Mouse (Mus musculus) liver, embryonic 14 days (tissue): ENCODE results near the gene Nsf. TPM values are rescaled to one million over a fixed set of nuclear protein-coding genes. Genes with fewer than 3 reads are reported as not detected.

Source experiments
- polyA plus RNA-seq: library from polyadenylated mRNA; depleted of rRNA; stranded (reverse); fragments of >200 nt; gene quantifications from 2 replicates; pipeline ENCODE4 v1.2.3, GENCODE M21; 2012; rRNA removed

Gene Nsf
- 14.1 and 15.9 TPM in 2 replicates for polyA plus RNA-seq

DNA sequence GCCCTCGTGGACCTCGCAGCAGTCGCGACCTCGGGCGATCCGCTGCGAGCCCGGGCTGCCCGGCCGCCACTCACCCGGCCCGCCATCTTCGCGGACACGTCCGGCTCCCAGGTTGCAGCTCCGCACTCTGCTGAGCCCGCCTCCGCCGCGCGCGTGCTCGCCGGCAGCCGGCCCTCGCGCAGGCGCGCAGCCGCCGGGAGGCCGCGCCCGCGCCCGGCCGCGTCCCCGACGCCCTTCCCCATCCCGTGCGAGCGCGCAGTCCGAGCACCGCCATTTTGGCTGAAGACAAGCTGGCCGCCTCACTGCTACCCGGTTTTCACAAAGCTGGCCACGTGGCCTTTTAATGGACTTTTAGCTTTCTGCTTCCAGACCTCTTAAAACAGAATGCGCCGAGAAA is at the start of gene Nsf:
Nsf (minus strand) TSS at position 161 of the 397 bp plus-strand sequence.

DNA sequence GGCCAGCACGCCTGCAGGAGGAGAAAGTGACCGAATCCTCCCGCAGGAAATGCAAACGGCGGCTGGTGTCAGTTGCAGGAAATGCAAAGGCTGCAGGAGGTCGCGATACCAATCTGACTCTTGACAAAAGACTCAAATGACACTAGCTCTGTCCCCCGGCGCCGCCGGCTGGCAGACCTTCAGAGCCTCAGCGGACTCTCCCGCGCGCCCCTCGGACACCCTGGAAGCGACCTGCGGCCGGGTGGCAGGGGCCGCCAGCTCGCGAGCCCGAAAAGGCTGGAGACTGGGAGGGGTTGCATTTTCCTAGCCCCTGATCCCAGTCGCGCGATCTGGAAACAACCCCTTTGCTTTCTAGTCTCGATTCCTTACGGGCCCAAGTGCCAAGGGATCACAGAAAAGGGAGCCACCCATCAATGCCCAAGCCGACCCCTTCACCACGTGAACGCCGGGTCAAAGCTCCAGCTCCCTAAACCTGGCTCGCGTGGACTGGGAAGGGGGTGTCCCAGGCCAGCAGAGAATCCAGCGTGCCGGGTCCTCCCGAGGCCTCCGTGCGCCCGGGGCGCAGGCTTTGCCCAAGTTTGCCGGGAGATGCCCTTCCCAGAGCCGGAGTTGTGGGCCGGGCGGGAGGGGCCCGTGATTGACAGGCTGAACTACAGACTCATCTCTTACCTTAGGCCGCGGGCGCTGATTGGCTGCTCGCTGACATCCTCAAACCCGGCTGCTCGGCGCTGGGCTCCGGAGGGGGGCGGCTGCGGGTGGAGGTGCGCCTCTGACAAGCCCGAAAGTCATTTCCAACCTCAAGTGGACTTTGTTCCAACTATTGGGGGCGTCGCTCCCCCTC is 180.2 kb downstream of the Nsf start, which contains the start of gene Wnt3:
Wnt3 (plus strand) TSS at position 764 of the 841 bp plus-strand sequence.

Other genes starting within 250 kb of the Nsf start
- gene Wnt9b, start 204.2 kb downstream of the Nsf start, polyA plus RNA-seq, result 0.01 TPM in 2 replicates
- 0.01 TPM in 2 replicates for gene Wnt3, start 179.9 kb downstream of the Nsf start, polyA plus RNA-seq
- gene Arf2, start 12.7 kb upstream of the Nsf start, polyA plus RNA-seq, result 12.2 and 13.5 TPM in 2 replicates
- gene Crhr1, start 178.8 kb upstream of the Nsf start, polyA plus RNA-seq, result not detected in 2 replicates
- not detected in 2 replicates for gene Sppl2c, start 232.3 kb upstream of the Nsf start, polyA plus RNA-seq